Mouse (Mus musculus): ENCODE measurements around the gene Pogk. TPM values are rescaled to one million over a fixed set of nuclear protein-coding genes. Genes with fewer than 3 reads are reported as not detected.

The Pogk gene
- polyA plus RNA-seq, 1 experiment from 2014 or later, result 45.3 TPM

GRCm38 (mm10) chr1:166377171-166377570 lies 32.5 kb downstream of the Pogk start:
- Histone ChIP-seq H3K27ac (no peak overlapping the region), H3K9me3 (replicated peaks) (no peaks in the 10 kb centered on the region), H3K36me3 (0 out of 2 replicates have a peak, but pooled peaks cover 1% of the 10 kb centered on the region), H3K27me3 (no peaks in the 10 kb centered on the region), H3K4me1 (peaks cover 19% of the 10 kb centered on the region), H3K9ac (no peak overlapping the region; the same call in 1 of the 2 replicates), H3K4me3 (no peak overlapping the region), H3K4me2 (replicated peaks) (no peak overlapping the region)
- 75% methylated on average over 6 of the region's 6 CpGs for WGBS
- no peak for ATAC-seq (ENCODE audit: low FRiP score)

GRCm38 (mm10) chr1:166363122-166363521 lies 46.5 kb downstream of the Pogk start:
- Histone ChIP-seq H3K36me3 (no peaks in the 10 kb centered on the region), H3K9me3 (replicated peaks) (no peaks in the 10 kb centered on the region), H3K4me2 (replicated peaks) (no peak overlapping the region), H3K4me3 (no peak overlapping the region), H3K9ac (no peak overlapping the region), H3K27ac (no peak overlapping the region), H3K4me1 (no peaks in the 10 kb centered on the region), H3K27me3 (no peaks in the 10 kb centered on the region)
- ATAC-seq (ENCODE audit: low FRiP score), result no peak

GRCm38 (mm10) chr1:166362659-166363058 lies 47.0 kb downstream of the Pogk start:
- no peak overlapping the region for H3K27ac ChIP-seq
- WGBS, result 88% methylated on average over 3 of the region's 3 CpGs

GRCm38 (mm10) chr1:166361842-166362241 lies 47.8 kb downstream of the Pogk start:
- H3K36me3 ChIP-seq, result no peaks in the 10 kb centered on the region
- WGBS, result 72% methylated on average over 3 of the region's 3 CpGs
- no peak overlapping the region for H3K4me2 ChIP-seq (replicated peaks)
- H3K9ac ChIP-seq, result no peak overlapping the region
- H3K4me3 ChIP-seq, result no peak overlapping the region
- H3K4me1 ChIP-seq, result no peaks in the 10 kb centered on the region
- no peaks in the 10 kb centered on the region for H3K27me3 ChIP-seq
- ATAC-seq (ENCODE audit: low FRiP score), result no peak
- H3K27ac ChIP-seq, result no peak overlapping the region
- no peaks in the 10 kb centered on the region for H3K9me3 ChIP-seq (replicated peaks)

More at GRCm38 (mm10) chr1:166362659-166363058, 47.0 kb downstream of the Pogk start:
- Histone ChIP-seq H3K4me2 (replicated peaks) (no peak overlapping the region), H3K9me3 (replicated peaks) (no peaks in the 10 kb centered on the region), H3K4me1 (no peaks in the 10 kb centered on the region), H3K9ac (no peak overlapping the region), H3K4me3 (no peak overlapping the region), H3K36me3 (no peaks in the 10 kb centered on the region), H3K27me3 (no peaks in the 10 kb centered on the region)
- ATAC-seq (ENCODE audit: low FRiP score), result no peak

GRCm38 (mm10) chr1:166360896-166361295 lies 48.8 kb downstream of the Pogk start:
- H3K27me3 ChIP-seq, result no peaks in the 10 kb centered on the region
- H3K36me3 ChIP-seq, result no peaks in the 10 kb centered on the region
- ATAC-seq (ENCODE audit: low FRiP score), result no peak
- H3K4me3 ChIP-seq, result no peak overlapping the region
- no peak overlapping the region for H3K9ac ChIP-seq
- no peaks in the 10 kb centered on the region for H3K4me1 ChIP-seq
- 82% methylated on average over 5 of the region's 5 CpGs for WGBS
- no peak overlapping the region for H3K27ac ChIP-seq
- H3K4me2 ChIP-seq (replicated peaks), result no peak overlapping the region
- H3K9me3 ChIP-seq (replicated peaks), result no peaks in the 10 kb centered on the region

GRCm38 (mm10) chr1:166360157-166360855 lies 49.4 kb downstream of the Pogk start:
- H3K9me3 ChIP-seq (replicated peaks), result no peaks in the 10 kb centered on the region
- no peak overlapping the region for H3K9ac ChIP-seq
- WGBS, result 22% methylated on average over 14 of the region's 14 CpGs
- no peaks in the 10 kb centered on the region for H3K36me3 ChIP-seq
- H3K27ac ChIP-seq, result no peak overlapping the region
- no peak overlapping the region for H3K4me2 ChIP-seq (replicated peaks)
- H3K27me3 ChIP-seq, result no peaks in the 10 kb centered on the region
- H3K4me1 ChIP-seq, result no peaks in the 10 kb centered on the region
- peak; percentile 80 for ATAC-seq (ENCODE audit: low FRiP score)
- H3K4me3 ChIP-seq, result no peak overlapping the region

- 78% methylated on average over 11 of the region's 11 CpGs for WGBS
- no peak for ATAC-seq (ENCODE audit: low FRiP score)
- H3K36me3 ChIP-seq, result no peaks in the 10 kb centered on the region
Observed at GRCm38 (mm10) chr1:166349751-166350150, 59.9 kb downstream of the Pogk start.

GRCm38 (mm10) chr1:166349341-166349740 lies 60.3 kb downstream of the Pogk start:
- Histone ChIP-seq H3K4me2 (replicated peaks) (no peak overlapping the region), H3K27ac (no peak overlapping the region), H3K9me3 (replicated peaks) (no peaks in the 10 kb centered on the region), H3K9ac (no peak overlapping the region), H3K4me3 (no peak overlapping the region), H3K27me3 (0 out of 2 replicates have a peak, but pooled peaks cover 3% of the 10 kb centered on the region), H3K36me3 (no peaks in the 10 kb centered on the region), H3K4me1 (peaks cover 2% of the 10 kb centered on the region; the same call in 1 of the 2 replicates)
- ATAC-seq (ENCODE audit: low FRiP score), result no peak
- WGBS, result 67% methylated on average over 3 of the region's 3 CpGs

More at GRCm38 (mm10) chr1:166349751-166350150, 59.9 kb downstream of the Pogk start:
- Histone ChIP-seq H3K4me1 (no peaks in the 10 kb centered on the region), H3K9ac (no peak overlapping the region), H3K4me3 (no peak overlapping the region), H3K4me2 (replicated peaks) (no peak overlapping the region), H3K27me3 (0 out of 2 replicates have a peak, but pooled peaks cover 3% of the 10 kb centered on the region), H3K9me3 (replicated peaks) (no peaks in the 10 kb centered on the region), H3K27ac (no peak overlapping the region)

- H3K4me3 ChIP-seq, result no peak overlapping the region
- 0 out of 2 replicates have a peak, but pooled peaks cover 3% of the 10 kb centered on the region for H3K27me3 ChIP-seq
- WGBS, result 81% methylated on average over 3 of the region's 3 CpGs
- no peak for ATAC-seq (ENCODE audit: low FRiP score)
- no peak overlapping the region for H3K27ac ChIP-seq
- H3K36me3 ChIP-seq, result no peaks in the 10 kb centered on the region
- peaks cover 4% of the 10 kb centered on the region; the same call in 1 of the 2 replicates for H3K4me1 ChIP-seq
- no peak overlapping the region for H3K4me2 ChIP-seq (replicated peaks)
- H3K9me3 ChIP-seq (replicated peaks), result no peaks in the 10 kb centered on the region
- no peak overlapping the region for H3K9ac ChIP-seq
Observed at GRCm38 (mm10) chr1:166346906-166347305, 62.8 kb downstream of the Pogk start.

GRCm38 (mm10) chr1:166345602-166346001 lies 64.1 kb downstream of the Pogk start:
- H3K9ac ChIP-seq, result no peak overlapping the region
- no peaks in the 10 kb centered on the region for H3K36me3 ChIP-seq

GRCm38 (mm10) chr1:166344300-166345077 lies 65.2 kb downstream of the Pogk start:
- Histone ChIP-seq H3K9me3 (replicated peaks) (no peaks in the 10 kb centered on the region), H3K9ac (no peak overlapping the region), H3K27ac (no peak overlapping the region), H3K27me3 (0 out of 2 replicates have a peak, but pooled peaks cover 3% of the 10 kb centered on the region), H3K4me3 (no peak overlapping the region), H3K4me1 (peaks cover 4% of the 10 kb centered on the region; the same call in 1 of the 2 replicates), H3K4me2 (replicated peaks) (no peak overlapping the region), H3K36me3 (no peaks in the 10 kb centered on the region)
- WGBS, result 47% methylated on average over 8 of the region's 8 CpGs
- ATAC-seq (ENCODE audit: low FRiP score), result peak; percentile 76

More at GRCm38 (mm10) chr1:166345602-166346001, 64.1 kb downstream of the Pogk start:
- H3K27ac ChIP-seq, result no peak overlapping the region
- H3K4me2 ChIP-seq (replicated peaks), result no peak overlapping the region
- no peaks in the 10 kb centered on the region for H3K9me3 ChIP-seq (replicated peaks)
- no peak overlapping the region for H3K4me3 ChIP-seq
- ATAC-seq (ENCODE audit: low FRiP score), result no peak
- H3K4me1 ChIP-seq, result peaks cover 4% of the 10 kb centered on the region; the same call in 1 of the 2 replicates
- H3K27me3 ChIP-seq, result 0 out of 2 replicates have a peak, but pooled peaks cover 3% of the 10 kb centered on the region
- WGBS, result 90% methylated on average over 6 of the region's 6 CpGs

GRCm38 (mm10) chr1:166343586-166343985 lies 66.1 kb downstream of the Pogk start:
- Histone ChIP-seq H3K4me2 (replicated peaks) (no peak overlapping the region), H3K9ac (no peak overlapping the region), H3K27me3 (0 out of 2 replicates have a peak, but pooled peaks cover 3% of the 10 kb centered on the region), H3K36me3 (no peaks in the 10 kb centered on the region), H3K4me3 (no peak overlapping the region), H3K27ac (no peak overlapping the region), H3K9me3 (replicated peaks) (no peaks in the 10 kb centered on the region), H3K4me1 (peaks cover 4% of the 10 kb centered on the region; the same call in 1 of the 2 replicates)
- ATAC-seq (ENCODE audit: low FRiP score), result no peak
- WGBS, result 54% methylated on average over 5 of the region's 5 CpGs
